Mouse (Mus musculus): ENCODE measurements around the gene Nqo1. TPM values are rescaled to one million over a fixed set of nuclear protein-coding genes. Genes with fewer than 3 reads are reported as not detected.

Nqo1 gene
- polyA plus RNA-seq, 1 experiment from 2014 or later = 17.9 TPM

DNA sequence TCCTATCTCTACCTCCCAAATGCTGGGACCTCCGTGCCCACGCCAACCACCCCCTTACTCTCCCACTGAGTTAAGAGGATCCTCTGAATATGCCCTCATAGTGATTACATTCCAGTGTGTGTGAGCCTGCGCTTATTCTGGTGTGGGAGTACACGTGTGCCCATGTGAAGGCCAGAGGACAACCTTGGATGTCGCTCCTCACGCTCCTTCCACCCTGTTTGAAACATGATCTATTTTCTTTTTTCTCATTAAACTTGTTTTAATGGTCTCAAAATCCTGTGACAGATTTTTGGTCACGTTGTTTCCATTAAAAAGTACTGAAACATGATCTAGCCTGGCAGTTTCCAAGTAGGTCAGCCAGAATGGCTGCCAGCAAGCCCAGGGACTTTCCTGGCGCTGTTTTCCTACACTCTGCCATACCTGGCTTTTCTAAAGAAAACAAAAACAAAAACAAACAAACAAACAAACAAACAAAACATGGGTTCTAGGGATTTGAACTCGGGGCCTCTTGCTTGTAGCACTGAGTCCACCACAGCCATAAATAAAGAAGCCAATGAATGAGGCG is 6.8 kb downstream of the Nqo1 start:
- H3K9ac ChIP-seq (ENCODE audit: low read depth, low read length) = no peak overlapping the region
- ATAC-seq (ENCODE audit: low read depth) (no peak), DNase-seq (ENCODE audit: low spot score) (no peak)
- H3K4me3 ChIP-seq (ENCODE audit: low read depth, low read length) = no peak overlapping the region
- no peak overlapping the region for H3K4me2 ChIP-seq (ENCODE audit: low read depth, low read length)
- no peak overlapping the region for H3K27ac ChIP-seq (replicated peaks; ENCODE audit: low read depth, low read length)
- peaks cover 7% of the 10 kb centered on the region for H3K4me1 ChIP-seq (ENCODE audit: control insufficient read depth, insufficient read depth, low read length)
- no peaks in the 10 kb centered on the region for H3K36me3 ChIP-seq (ENCODE audit: control insufficient read depth, insufficient read depth, low read length)
- H3K27me3 ChIP-seq (replicated peaks; ENCODE audit: control insufficient read depth, insufficient read depth, low read length) = no peaks in the 10 kb centered on the region
- no peaks in the 10 kb centered on the region for H3K9me3 ChIP-seq (ENCODE audit: control insufficient read depth, low read length)
- WGBS = 60% methylated on average over 10 of the region's 10 CpGs

DNA sequence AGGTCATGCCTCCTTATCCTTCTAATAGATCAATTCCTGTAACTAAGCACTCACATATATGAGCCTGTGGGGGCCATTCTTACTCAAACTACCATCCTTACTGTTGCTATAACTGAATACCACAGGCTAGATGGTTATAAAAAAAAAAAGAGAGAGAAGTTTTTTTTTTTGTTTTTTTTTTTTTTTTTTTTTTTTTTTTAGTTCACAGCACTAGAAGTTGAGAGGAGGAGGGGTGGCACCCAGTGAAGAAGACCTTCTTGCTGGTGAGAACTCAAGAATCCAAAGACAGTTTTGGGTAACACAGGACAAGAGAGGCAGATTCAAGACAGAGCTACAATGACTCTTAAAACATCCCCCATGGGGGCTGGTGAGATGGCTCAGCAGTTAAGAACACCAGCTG is 7.6 kb downstream of the Nqo1 start:
- Histone ChIP-seq H3K4me1 (ENCODE audit: control insufficient read depth, insufficient read depth, low read length) (peaks cover 5% of the 10 kb centered on the region), H3K4me2 (ENCODE audit: low read depth, low read length) (no peak overlapping the region), H3K9me3 (ENCODE audit: control insufficient read depth, low read length) (no peaks in the 10 kb centered on the region), H3K36me3 (ENCODE audit: control insufficient read depth, insufficient read depth, low read length) (no peaks in the 10 kb centered on the region), H3K9ac (ENCODE audit: low read depth, low read length) (no peak overlapping the region), H3K27me3 (replicated peaks; ENCODE audit: control insufficient read depth, insufficient read depth, low read length) (no peaks in the 10 kb centered on the region), H3K27ac (replicated peaks; ENCODE audit: low read depth, low read length) (no peak overlapping the region), H3K4me3 (ENCODE audit: low read depth, low read length) (no peak overlapping the region)
- no peak for ATAC-seq (ENCODE audit: low read depth)
- DNase-seq (ENCODE audit: low spot score) = no peak

DNA sequence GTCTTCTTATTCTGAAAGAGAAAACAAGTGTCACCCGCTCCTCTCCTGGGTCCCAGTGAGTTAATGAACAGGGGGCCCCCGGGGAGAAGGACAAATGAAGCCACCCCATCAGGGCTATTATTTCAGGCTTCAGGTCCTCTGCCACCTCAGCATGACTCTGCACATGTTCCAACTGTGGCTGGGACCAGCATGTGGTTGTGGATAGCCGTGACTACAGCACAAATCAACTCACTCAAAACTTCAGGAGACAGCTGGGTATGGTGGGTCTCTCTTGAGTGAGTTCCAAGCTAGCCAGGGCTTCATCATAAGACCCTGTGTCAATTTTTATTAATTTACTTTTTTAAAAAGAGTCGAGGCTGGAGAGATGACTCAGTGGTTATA is 11.9 kb downstream of the Nqo1 start:
- Histone ChIP-seq H3K27ac (replicated peaks; ENCODE audit: low read depth, low read length) (no peak overlapping the region), H3K4me2 (ENCODE audit: low read depth, low read length) (no peak overlapping the region), H3K36me3 (ENCODE audit: control insufficient read depth, insufficient read depth, low read length) (no peaks in the 10 kb centered on the region), H3K27me3 (replicated peaks; ENCODE audit: control insufficient read depth, insufficient read depth, low read length) (no peaks in the 10 kb centered on the region), H3K4me3 (ENCODE audit: low read depth, low read length) (no peak overlapping the region), H3K9ac (ENCODE audit: low read depth, low read length) (no peak overlapping the region), H3K4me1 (ENCODE audit: control insufficient read depth, insufficient read depth, low read length) (peaks cover 19% of the 10 kb centered on the region), H3K9me3 (ENCODE audit: control insufficient read depth, low read length) (no peaks in the 10 kb centered on the region)
- 70% methylated on average over 4 of the region's 4 CpGs for WGBS
- DNase-seq (ENCODE audit: low spot score) = no peak
- ATAC-seq (ENCODE audit: low read depth) = no peak

DNA sequence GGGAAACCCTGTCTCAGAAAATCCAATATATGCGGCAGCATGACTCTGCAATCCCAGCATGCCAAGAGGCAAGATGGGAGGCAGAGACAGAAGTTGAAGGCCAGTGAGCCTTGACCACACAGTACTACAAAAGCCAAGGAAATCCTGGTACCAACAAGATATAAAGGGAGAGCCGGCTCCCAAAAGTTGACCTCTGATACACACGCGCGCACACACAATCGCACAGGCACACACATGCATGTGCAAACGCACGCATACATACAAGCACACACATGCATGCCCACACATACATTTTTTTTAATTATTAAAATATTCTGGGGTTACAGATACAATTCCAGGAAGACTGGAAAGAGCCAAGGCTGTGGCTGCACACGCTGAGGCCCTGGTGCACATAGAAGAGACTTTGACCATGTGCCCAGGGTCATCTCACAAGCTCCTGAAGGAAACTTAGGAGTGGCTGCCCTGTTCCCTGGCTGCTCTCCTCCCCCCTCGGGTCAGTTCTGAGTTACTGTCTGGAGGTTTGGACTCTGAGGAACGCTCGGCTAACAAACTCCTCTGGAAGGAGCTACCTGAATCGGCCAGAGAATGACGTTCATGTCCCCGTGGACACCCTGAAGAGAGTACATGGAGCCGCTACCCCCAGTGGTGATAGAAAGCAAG is 12.4 kb downstream of the Nqo1 start:
- Histone ChIP-seq H3K4me3 (ENCODE audit: low read depth, low read length) (no peak overlapping the region), H3K36me3 (ENCODE audit: control insufficient read depth, insufficient read depth, low read length) (no peaks in the 10 kb centered on the region), H3K9me3 (ENCODE audit: control insufficient read depth, low read length) (no peaks in the 10 kb centered on the region), H3K4me1 (ENCODE audit: control insufficient read depth, insufficient read depth, low read length) (peaks cover 19% of the 10 kb centered on the region), H3K4me2 (ENCODE audit: low read depth, low read length) (no peak overlapping the region), H3K27ac (replicated peaks; ENCODE audit: low read depth, low read length) (no peak overlapping the region), H3K9ac (ENCODE audit: low read depth, low read length) (no peak overlapping the region), H3K27me3 (replicated peaks; ENCODE audit: control insufficient read depth, insufficient read depth, low read length) (no peaks in the 10 kb centered on the region)
- ATAC-seq (ENCODE audit: low read depth) (no peak), DNase-seq (ENCODE audit: low spot score) (no peak)
- 87% methylated on average over 16 of the region's 16 CpGs for WGBS

DNA sequence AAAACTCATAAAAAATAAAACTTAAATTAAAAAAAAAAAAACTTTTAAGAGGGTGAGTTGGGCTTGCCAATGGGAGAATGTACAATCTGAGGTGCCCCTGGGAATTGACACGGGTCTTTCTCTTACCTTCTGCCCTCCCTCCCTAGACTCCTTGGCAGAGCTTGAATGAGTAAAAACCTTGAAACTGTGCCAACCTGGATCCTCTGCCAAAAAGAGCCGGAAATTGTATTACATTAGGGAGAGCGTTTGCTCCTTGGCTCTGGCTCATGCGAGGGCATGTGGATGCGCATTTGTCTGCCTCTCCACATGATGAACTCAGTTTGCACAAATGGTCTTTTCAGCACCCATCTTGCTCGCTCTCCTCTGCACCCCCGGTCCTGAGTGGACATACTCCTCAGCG is 13.4 kb downstream of the Nqo1 start:
- H3K4me1 ChIP-seq (ENCODE audit: control insufficient read depth, insufficient read depth, low read length) = peaks cover 19% of the 10 kb centered on the region

DNA sequence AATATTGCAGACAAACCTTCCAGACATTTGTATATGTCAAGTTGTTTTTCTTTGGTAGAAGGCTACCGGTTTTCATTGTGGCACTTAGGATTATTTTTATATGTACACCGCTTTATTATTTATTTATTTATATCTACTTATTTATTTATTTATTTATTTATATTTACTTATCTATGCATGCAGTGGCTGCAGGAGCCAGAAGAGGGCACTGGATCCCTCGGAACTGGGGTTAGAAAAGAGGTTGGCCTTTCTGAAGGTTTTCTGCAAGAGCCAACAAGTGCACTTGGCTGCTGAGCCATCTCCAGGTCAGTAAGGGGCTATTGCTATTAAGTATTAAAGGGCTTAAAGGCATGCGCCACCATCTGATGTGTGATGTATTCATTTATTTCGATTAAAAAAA is 15.1 kb downstream of the Nqo1 start:
- no peak overlapping the region for H3K9ac ChIP-seq (ENCODE audit: low read depth, low read length)
- H3K4me3 ChIP-seq (ENCODE audit: low read depth, low read length) = no peak overlapping the region
- no peak for ATAC-seq (ENCODE audit: low read depth)
- WGBS = 52% methylated on average over 5 of the region's 5 CpGs
- H3K27me3 ChIP-seq (replicated peaks; ENCODE audit: control insufficient read depth, insufficient read depth, low read length) = no peaks in the 10 kb centered on the region
- H3K4me2 ChIP-seq (ENCODE audit: low read depth, low read length) = peak overlapping the region; percentile 21; the same call in 1 of the 2 replicates
- H3K36me3 ChIP-seq (ENCODE audit: control insufficient read depth, insufficient read depth, low read length) = no peaks in the 10 kb centered on the region
- no peaks in the 10 kb centered on the region for H3K9me3 ChIP-seq (ENCODE audit: control insufficient read depth, low read length)
- no peak overlapping the region; the same call in 1 of the 2 replicates for H3K27ac ChIP-seq (replicated peaks; ENCODE audit: low read depth, low read length)
- H3K4me1 ChIP-seq (ENCODE audit: control insufficient read depth, insufficient read depth, low read length) = peaks cover 22% of the 10 kb centered on the region
- peak; percentile 65 for DNase-seq (ENCODE audit: low spot score)

More for the DNA sequence above, 13.4 kb downstream of the Nqo1 start:
- no peak overlapping the region for H3K4me2 ChIP-seq (ENCODE audit: low read depth, low read length)
- no peaks in the 10 kb centered on the region for H3K27me3 ChIP-seq (replicated peaks; ENCODE audit: control insufficient read depth, insufficient read depth, low read length)
- H3K27ac ChIP-seq (replicated peaks; ENCODE audit: low read depth, low read length) = no peak overlapping the region
- no peak overlapping the region for H3K9ac ChIP-seq (ENCODE audit: low read depth, low read length)
- ATAC-seq (ENCODE audit: low read depth) = peak; percentile 63
- WGBS = 45% methylated on average over 8 of the region's 8 CpGs
- H3K4me3 ChIP-seq (ENCODE audit: low read depth, low read length) = no peak overlapping the region
- no peaks in the 10 kb centered on the region for H3K36me3 ChIP-seq (ENCODE audit: control insufficient read depth, insufficient read depth, low read length)
- H3K9me3 ChIP-seq (ENCODE audit: control insufficient read depth, low read length) = no peaks in the 10 kb centered on the region
- peak; percentile 91 for DNase-seq (ENCODE audit: low spot score)

DNA sequence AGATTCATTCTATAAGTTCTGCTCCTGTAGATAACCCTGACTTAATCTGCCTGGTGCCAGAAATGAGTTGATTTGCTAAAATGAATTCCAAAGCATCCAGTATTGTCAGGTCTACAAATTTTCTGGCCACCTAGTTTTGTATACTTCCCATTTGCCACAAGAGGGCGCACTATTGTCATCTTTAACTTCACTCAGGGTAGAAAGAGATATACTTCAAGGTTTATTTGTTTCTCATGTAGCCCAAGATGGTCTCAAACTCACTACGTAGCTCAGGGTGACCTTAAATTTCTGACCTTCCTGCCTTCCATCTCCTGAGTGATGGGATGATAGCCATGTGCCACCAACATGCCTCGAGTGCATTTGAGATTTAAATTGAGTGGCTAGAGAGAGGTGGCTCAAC is 16.4 kb downstream of the Nqo1 start:
- H3K27ac ChIP-seq (replicated peaks; ENCODE audit: low read depth, low read length) = no peak overlapping the region
- peak; percentile 76 for DNase-seq (ENCODE audit: low spot score)
- peaks cover 22% of the 10 kb centered on the region for H3K4me1 ChIP-seq (ENCODE audit: control insufficient read depth, insufficient read depth, low read length)
- no peak overlapping the region for H3K4me2 ChIP-seq (ENCODE audit: low read depth, low read length)
- WGBS = 25% methylated on average over 3 of the region's 3 CpGs
- no peaks in the 10 kb centered on the region for H3K9me3 ChIP-seq (ENCODE audit: control insufficient read depth, low read length)
- H3K4me3 ChIP-seq (ENCODE audit: low read depth, low read length) = no peak overlapping the region
- no peaks in the 10 kb centered on the region for H3K27me3 ChIP-seq (replicated peaks; ENCODE audit: control insufficient read depth, insufficient read depth, low read length)
- ATAC-seq (ENCODE audit: low read depth) = no peak
- no peak overlapping the region for H3K9ac ChIP-seq (ENCODE audit: low read depth, low read length)
- no peaks in the 10 kb centered on the region for H3K36me3 ChIP-seq (ENCODE audit: control insufficient read depth, insufficient read depth, low read length)

DNA sequence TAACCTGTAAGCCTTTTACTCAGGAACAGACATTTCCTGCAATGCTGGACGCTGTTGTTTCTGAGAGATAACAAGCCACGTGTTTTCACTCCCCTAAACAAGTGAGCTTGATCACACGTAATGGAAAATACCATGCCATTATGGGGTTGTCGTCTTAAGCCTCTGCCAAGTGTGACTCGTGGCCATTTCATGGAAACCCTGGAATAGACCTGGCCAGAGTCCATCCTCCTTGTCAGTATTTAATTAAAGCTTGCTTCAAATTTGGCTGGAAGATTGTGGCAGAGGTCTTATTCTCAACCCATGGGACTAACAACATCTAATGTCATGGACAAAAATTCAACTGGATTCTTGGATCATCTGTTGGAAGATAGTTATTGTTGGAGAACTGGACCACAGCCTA is 16.8 kb downstream of the Nqo1 start:
- H3K4me1 ChIP-seq (ENCODE audit: control insufficient read depth, insufficient read depth, low read length) = peaks cover 22% of the 10 kb centered on the region
- H3K27ac ChIP-seq (replicated peaks; ENCODE audit: low read depth, low read length) = no peak overlapping the region
- H3K27me3 ChIP-seq (replicated peaks; ENCODE audit: control insufficient read depth, insufficient read depth, low read length) = no peaks in the 10 kb centered on the region
- H3K9ac ChIP-seq (ENCODE audit: low read depth, low read length) = no peak overlapping the region
- H3K36me3 ChIP-seq (ENCODE audit: control insufficient read depth, insufficient read depth, low read length) = no peaks in the 10 kb centered on the region
- ATAC-seq (ENCODE audit: low read depth) (no peak), DNase-seq (ENCODE audit: low spot score) (no peak)
- no peak overlapping the region for H3K4me3 ChIP-seq (ENCODE audit: low read depth, low read length)
- H3K4me2 ChIP-seq (ENCODE audit: low read depth, low read length) = no peak overlapping the region
- WGBS = 46% methylated on average over 5 of the region's 5 CpGs
- H3K9me3 ChIP-seq (ENCODE audit: control insufficient read depth, low read length) = no peaks in the 10 kb centered on the region

DNA sequence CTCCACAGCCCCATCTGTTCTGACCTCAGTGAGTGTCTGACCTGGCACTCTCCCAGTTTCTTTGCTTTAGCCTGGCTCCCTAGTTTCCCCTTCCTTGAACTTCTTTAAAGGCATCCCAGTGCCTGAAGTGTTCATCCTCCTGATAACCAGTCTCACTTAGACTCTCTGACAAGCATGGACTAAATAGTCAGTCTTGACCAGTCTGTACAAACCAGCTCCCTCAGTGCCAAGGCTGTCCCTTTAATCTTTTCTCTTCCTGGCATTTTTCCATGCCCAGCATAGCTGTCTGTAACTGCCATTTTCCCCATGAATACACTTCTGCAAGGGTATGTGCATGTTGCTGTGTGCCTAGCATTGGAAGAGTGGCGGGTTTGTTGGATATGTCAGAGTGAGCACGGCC is 17.9 kb downstream of the Nqo1 start:
- H3K27ac ChIP-seq (replicated peaks; ENCODE audit: low read depth, low read length) = no peak overlapping the region
- H3K36me3 ChIP-seq (ENCODE audit: control insufficient read depth, insufficient read depth, low read length) = peaks cover 7% of the 10 kb centered on the region
- no peak overlapping the region for H3K9ac ChIP-seq (ENCODE audit: low read depth, low read length)
- no peaks in the 10 kb centered on the region for H3K9me3 ChIP-seq (ENCODE audit: control insufficient read depth, low read length)
- no peak for ATAC-seq (ENCODE audit: low read depth)
- DNase-seq (ENCODE audit: low spot score) = no peak
- H3K27me3 ChIP-seq (replicated peaks; ENCODE audit: control insufficient read depth, insufficient read depth, low read length) = no peaks in the 10 kb centered on the region
- no peak overlapping the region for H3K4me3 ChIP-seq (ENCODE audit: low read depth, low read length)
- H3K4me2 ChIP-seq (ENCODE audit: low read depth, low read length) = no peak overlapping the region
- WGBS = 89% methylated on average over 2 of the region's 2 CpGs
- peaks cover 22% of the 10 kb centered on the region for H3K4me1 ChIP-seq (ENCODE audit: control insufficient read depth, insufficient read depth, low read length)

Data from embryonic facial prominence, embryonic 14.5 days (tissue).